Mouse (Mus musculus) spleen, postnatal 36 days (tissue): ENCODE measurements around the gene Sergef.

Experiments used
- DNase-seq, 2 experiments: peaks; one replicate each; pipeline ENCODE4 v3.0.0; 2022; ENCODE audit warnings: low spot score in 2 of 2, mixed read lengths in 1 of 2

Sergef gene

DNA sequence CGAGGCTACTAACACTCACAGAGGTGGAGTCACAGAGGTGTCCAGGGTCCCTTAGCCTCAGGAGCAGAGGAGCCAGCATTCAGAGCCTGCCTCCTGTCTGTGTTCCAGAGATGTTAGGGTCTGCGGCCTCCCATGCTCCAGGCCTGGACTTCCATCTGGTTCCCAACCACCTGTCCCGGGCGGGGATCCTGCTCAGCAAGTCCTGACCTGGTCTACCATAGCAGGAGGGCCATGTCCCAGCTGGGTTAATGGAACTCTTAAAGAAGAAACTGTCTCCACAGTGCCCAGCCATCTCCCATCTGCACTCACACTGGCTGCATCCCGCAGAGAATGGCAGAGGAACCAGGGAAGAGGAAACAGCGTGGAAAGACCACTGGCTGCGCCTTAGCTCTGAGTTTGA, 234.9 kb downstream of the Sergef start:
- no peak for DNase-seq

GRCm38 (mm10) chr7:46403616-46404485, 235.8 kb downstream of the Sergef start:
- no peak for DNase-seq

DNA sequence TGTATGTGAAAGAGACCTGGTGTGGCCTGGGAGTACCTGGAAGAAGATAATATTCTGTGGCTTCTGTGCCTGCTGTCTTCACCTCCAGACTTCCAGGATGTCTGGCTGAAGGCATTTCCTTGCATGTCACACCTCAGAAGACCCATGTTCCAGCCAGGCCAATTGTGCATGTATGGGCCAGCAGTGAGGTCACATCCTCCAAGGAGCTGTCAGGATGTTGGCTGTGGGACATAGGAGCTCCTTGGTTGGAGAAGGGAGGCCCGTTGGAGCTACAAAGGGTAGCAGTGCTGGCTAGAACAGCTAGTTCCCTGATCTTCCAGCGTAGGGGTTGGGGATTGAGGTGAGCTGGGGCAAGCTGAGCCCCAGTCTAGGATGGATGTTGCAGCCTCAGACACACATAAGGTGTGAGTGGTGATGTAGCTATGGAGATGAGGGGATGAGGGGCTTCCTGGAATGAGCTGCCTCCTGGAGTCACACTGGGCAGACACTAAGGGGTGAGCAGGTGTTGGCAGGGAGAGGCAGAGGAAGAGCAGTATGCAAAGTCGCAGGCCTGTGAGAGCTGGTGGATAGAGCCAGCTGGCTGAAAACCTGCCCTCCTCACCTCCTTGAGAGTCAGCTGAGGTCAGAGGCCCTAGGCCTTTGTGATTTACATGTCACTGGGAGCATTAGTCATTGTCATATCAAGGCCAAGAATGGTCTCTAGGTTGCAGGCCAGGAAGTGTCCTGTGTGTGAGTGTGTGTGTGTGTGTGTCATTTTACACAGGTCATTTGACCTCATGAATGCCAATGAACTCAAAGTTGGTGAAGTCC, 238.0 kb downstream of the Sergef start:
- no peak for DNase-seq

GRCm38 (mm10) chr7:46400346-46400745, 239.3 kb downstream of the Sergef start:
- DNase-seq: no peak

- no peak for DNase-seq
Measured at GRCm38 (mm10) chr7:46399676-46400075, 239.9 kb downstream of the Sergef start.

DNA sequence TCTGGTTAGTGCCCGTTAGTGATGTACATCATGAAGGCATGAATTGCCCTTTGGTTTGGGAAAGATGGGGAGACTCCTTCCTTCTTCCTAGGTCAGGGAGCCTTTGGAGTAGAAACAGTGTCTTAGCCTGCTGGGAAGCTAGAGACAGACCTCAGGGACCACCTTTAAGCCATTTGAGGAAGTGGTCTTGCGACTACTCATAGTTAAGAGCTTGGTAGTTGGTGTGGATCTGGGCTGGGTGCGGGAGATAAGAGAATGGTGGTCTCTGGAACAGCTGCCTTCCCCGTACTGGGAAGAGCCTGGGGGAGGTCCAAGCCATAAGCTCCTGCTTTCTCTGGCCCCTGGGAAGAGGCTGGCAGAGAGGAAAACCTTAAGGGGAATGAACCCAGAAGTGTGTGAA, 241.0 kb downstream of the Sergef start:
- no peak for DNase-seq

DNA sequence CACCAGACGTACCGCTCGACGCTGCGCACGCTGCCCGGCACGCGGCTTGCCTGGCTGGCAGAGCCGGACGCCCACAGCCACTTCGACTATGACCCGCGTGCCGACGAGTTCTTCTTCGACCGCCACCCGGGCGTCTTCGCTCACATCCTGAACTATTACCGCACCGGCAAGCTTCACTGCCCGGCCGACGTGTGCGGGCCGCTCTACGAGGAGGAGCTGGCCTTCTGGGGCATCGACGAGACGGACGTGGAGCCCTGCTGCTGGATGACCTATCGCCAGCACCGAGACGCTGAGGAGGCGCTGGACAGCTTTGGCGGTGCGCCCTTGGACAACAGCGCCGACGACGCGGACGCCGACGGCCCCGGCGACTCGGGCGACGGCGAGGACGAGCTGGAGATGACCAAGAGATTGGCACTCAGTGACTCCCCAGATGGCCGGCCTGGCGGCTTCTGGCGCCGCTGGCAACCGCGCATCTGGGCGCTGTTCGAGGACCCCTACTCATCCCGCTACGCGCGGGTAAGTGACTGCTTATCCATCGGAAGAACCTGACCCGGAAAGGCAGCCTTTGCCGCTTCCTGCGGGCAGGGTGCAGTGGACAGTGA, 241.8 kb downstream of the Sergef start:
- DNase-seq: no peak

DNA sequence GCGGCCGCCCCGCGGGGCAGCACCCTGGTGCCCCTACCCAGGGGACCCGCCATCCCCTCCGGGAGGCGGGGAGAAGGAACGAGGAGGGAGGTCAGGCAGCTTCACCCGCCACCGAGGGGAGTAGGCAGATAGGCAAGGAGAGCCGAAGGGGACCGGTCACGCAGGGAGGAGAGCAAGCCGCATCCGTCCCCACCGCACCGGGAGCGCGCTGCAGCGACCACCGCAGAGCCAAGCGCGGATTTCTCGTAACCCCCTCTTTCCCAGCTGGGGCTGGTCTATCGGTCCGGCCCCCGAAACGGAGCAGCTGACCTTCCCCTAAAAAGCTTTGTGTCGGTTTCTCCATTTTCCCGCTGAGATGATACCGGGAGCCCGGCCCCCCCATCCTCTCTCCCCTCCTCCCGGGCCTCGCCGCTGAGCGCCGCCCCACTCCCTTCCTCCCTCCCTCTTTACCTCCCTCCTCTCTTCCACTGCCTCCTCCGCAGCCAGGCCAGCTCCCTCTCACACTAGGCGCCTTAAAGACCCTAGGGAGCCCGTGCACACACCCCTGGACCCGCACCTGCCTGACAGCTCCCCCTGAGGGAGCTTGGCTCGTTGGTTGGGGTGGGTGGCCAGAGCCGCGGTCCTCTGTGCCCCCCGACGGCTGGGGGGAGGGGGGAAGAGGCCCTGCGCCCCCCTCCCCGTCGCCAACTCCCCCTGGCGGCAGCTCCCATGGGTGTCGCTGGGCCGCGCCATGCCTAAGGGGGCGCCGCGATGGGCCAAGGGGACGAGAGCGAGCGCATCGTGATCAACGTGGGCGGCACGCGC, 242.5 kb downstream of the Sergef start:
- no peak for DNase-seq

GRCm38 (mm10) chr7:46396231-46396927, 243.2 kb downstream of the Sergef start, which contains the start of gene Kcnc1:
Gene Kcnc1, plus strand, starts transcription at chr7:46396497.
- peak; percentile 61 to 65 for DNase-seq

DNA sequence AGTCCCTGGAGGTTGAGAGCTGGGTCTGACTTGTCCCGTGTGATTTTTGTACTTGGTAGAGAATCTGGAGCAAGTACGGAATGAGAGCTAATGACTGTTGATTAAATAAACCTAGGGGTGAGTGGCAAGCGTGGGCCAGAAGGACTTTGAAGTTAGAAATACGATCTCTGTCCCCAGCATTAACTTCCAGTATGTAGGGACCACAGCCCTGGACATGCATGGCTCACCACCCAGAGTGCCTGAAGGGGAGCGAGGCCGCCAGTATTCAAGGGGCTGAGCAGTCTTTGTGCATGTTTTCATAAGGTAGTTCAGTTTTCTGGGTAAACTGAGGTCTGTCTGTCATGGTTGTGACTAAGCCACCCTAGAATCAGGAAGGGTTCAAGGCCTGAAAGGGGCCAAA, 244.0 kb downstream of the Sergef start:
- no peak for DNase-seq

DNA sequence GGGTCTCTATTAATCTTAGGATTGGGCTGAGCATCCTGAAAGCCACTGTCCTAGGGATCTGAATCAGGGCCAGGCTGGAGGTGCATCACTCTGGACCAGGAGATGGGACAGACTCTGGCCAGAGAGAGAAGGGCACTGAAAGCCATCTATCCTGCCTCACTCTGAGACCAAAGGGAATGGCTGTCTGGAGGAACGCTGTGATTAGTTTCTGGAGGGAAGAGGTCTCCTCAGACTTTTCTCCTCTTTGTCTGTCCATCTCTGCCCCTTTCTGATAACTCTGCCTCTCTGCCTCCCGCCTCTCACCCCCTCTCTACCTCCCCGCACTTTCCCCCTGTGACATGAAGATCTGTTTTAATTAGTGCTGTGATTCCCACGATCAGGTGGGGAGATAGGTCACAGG, 244.7 kb downstream of the Sergef start:
- DNase-seq: no peak

DNA sequence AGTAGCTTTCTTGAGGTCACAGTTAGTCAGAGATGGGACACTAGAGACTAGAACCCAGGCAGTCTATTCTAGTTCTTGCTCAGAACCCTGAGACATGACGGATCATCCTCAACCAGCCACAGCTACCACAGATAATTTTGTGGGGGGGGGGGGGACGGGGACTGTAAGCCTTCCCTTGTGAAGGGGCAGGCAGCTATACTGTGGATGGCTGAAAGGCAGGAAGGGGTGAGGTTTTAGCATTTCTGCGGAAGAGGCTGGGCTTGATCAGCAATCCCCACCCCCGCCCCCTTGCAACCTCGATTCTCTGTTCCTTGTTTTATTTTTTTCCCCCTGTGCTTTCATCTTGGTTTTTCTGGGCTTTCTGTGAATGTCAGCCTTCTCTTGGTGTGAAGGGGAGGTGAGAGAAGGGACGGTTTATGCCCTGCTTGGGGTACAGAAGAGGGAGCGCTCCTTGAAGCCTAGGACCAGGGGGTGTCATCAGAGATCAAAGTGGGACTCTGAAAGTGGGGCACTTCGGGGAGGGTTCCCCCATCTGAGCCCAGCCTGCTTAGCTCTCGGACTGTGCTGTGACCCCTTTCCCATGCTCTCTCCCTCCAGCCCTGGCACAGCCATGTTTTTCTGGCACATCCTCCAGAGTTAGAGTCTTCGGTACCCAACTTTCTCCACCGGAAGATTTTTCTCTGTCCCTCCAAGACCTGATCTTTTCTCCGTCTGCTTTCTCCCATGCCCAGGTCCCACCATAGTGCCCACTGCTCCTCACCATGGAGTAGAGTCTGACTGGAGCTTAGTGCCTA, 245.7 kb downstream of the Sergef start:
- DNase-seq: peak in 1 of 2 experiments; percentile 25
